Mouse (Mus musculus): ENCODE results near the gene Chid1. TPM values are rescaled to one million over a fixed set of nuclear protein-coding genes. Genes with fewer than 3 reads are reported as not detected.

Chid1 gene
- polyA plus RNA-seq, 1 experiment = 89.4 TPM

- peak overlapping the region; percentile 97 for H3K4me3 ChIP-seq (ENCODE audit: control insufficient read depth, low read depth, low read length)
- TF ChIP-seq CTCF (IDR thresholded peaks at IDR 0.05; ENCODE audit: control insufficient read depth, insufficient read depth, insufficient replicate concordance, low read depth, low read length) (no peak), POLR2A (IDR thresholded peaks at IDR 0.05; ENCODE audit: control insufficient read depth, low read depth, low read length) (no peak)
- no peaks in the 10 kb centered on the region for H3K36me3 ChIP-seq (ENCODE audit: control insufficient read depth, insufficient read depth, low read length)
- H3K4me1 ChIP-seq (ENCODE audit: control insufficient read depth, insufficient read depth, low read length) = peaks cover 11% of the 10 kb centered on the region
- H3K27ac ChIP-seq (ENCODE audit: control insufficient read depth, insufficient read depth, low read depth, low read length) = peak overlapping the region; percentile 90
- H3K27me3 ChIP-seq (ENCODE audit: control insufficient read depth, insufficient read depth, low read length) = no peaks in the 10 kb centered on the region
Observed at GRCm38 (mm10) chr7:141540312-141541081, 840 bp upstream of the Chid1 start.

GRCm38 (mm10) chr7:141538852-141539555, 653 bp downstream of the Chid1 start:
- H3K36me3 ChIP-seq (ENCODE audit: control insufficient read depth, insufficient read depth, low read length) = no peaks in the 10 kb centered on the region
- H3K27ac ChIP-seq (ENCODE audit: control insufficient read depth, insufficient read depth, low read depth, low read length) = peak overlapping the region; percentile 90
- peak overlapping the region; percentile 97 for H3K4me3 ChIP-seq (ENCODE audit: control insufficient read depth, low read depth, low read length)
- H3K27me3 ChIP-seq (ENCODE audit: control insufficient read depth, insufficient read depth, low read length) = no peaks in the 10 kb centered on the region
- no peak for TF ChIP-seq CTCF (IDR thresholded peaks at IDR 0.05; ENCODE audit: control insufficient read depth, insufficient read depth, insufficient replicate concordance, low read depth, low read length)
- peaks cover 11% of the 10 kb centered on the region for H3K4me1 ChIP-seq (ENCODE audit: control insufficient read depth, insufficient read depth, low read length)

GRCm38 (mm10) chr7:141535570-141535969, 4.1 kb downstream of the Chid1 start:
- no peak for TF ChIP-seq POLR2A (IDR thresholded peaks at IDR 0.05; ENCODE audit: control insufficient read depth, low read depth, low read length)
- TF ChIP-seq CTCF (IDR thresholded peaks at IDR 0.05; ENCODE audit: control insufficient read depth, insufficient read depth, insufficient replicate concordance, low read depth, low read length) = no peak
- no peaks in the 10 kb centered on the region for H3K36me3 ChIP-seq (ENCODE audit: control insufficient read depth, insufficient read depth, low read length)
- H3K4me3 ChIP-seq (ENCODE audit: control insufficient read depth, low read depth, low read length) = no peak overlapping the region
- peaks cover 8% of the 10 kb centered on the region for H3K4me1 ChIP-seq (ENCODE audit: control insufficient read depth, insufficient read depth, low read length)
- H3K27me3 ChIP-seq (ENCODE audit: control insufficient read depth, insufficient read depth, low read length) = no peaks in the 10 kb centered on the region
- no peak overlapping the region for H3K27ac ChIP-seq (ENCODE audit: control insufficient read depth, insufficient read depth, low read depth, low read length)

GRCm38 (mm10) chr7:141525580-141525925, 14.1 kb downstream of the Chid1 start:
- H3K4me1 ChIP-seq (ENCODE audit: control insufficient read depth, insufficient read depth, low read length) = no peaks in the 10 kb centered on the region
- no peak for TF ChIP-seq CTCF (IDR thresholded peaks at IDR 0.05; ENCODE audit: control insufficient read depth, insufficient read depth, insufficient replicate concordance, low read depth, low read length)
- no peak for TF ChIP-seq POLR2A (IDR thresholded peaks at IDR 0.05; ENCODE audit: control insufficient read depth, low read depth, low read length)
- H3K27me3 ChIP-seq (ENCODE audit: control insufficient read depth, insufficient read depth, low read length) = no peaks in the 10 kb centered on the region
- peaks cover 2% of the 10 kb centered on the region; the same call in 1 of the 2 replicates for H3K36me3 ChIP-seq (ENCODE audit: control insufficient read depth, insufficient read depth, low read length)
- H3K4me3 ChIP-seq (ENCODE audit: control insufficient read depth, low read depth, low read length) = no peak overlapping the region
- no peak overlapping the region for H3K27ac ChIP-seq (ENCODE audit: control insufficient read depth, insufficient read depth, low read depth, low read length)

- H3K36me3 ChIP-seq (ENCODE audit: control insufficient read depth, insufficient read depth, low read length) = peaks cover 2% of the 10 kb centered on the region; the same call in 1 of the 2 replicates
- no peak overlapping the region for H3K4me3 ChIP-seq (ENCODE audit: control insufficient read depth, low read depth, low read length)
- H3K4me1 ChIP-seq (ENCODE audit: control insufficient read depth, insufficient read depth, low read length) = no peaks in the 10 kb centered on the region
- TF ChIP-seq POLR2A (IDR thresholded peaks at IDR 0.05; ENCODE audit: control insufficient read depth, low read depth, low read length) (no peak), CTCF (IDR thresholded peaks at IDR 0.05; ENCODE audit: control insufficient read depth, insufficient read depth, insufficient replicate concordance, low read depth, low read length) (peak; percentile 44; the same call in 1 of the 2 replicates)
- H3K27ac ChIP-seq (ENCODE audit: control insufficient read depth, insufficient read depth, low read depth, low read length) = no peak overlapping the region
- H3K27me3 ChIP-seq (ENCODE audit: control insufficient read depth, insufficient read depth, low read length) = no peaks in the 10 kb centered on the region
Observed at GRCm38 (mm10) chr7:141524760-141525579, 14.7 kb downstream of the Chid1 start.

GRCm38 (mm10) chr7:141524271-141524670, 15.4 kb downstream of the Chid1 start:
- H3K36me3 ChIP-seq (ENCODE audit: control insufficient read depth, insufficient read depth, low read length) = peaks cover 2% of the 10 kb centered on the region; the same call in 1 of the 2 replicates
- TF ChIP-seq POLR2A (IDR thresholded peaks at IDR 0.05; ENCODE audit: control insufficient read depth, low read depth, low read length) (no peak), CTCF (IDR thresholded peaks at IDR 0.05; ENCODE audit: control insufficient read depth, insufficient read depth, insufficient replicate concordance, low read depth, low read length) (no peak)
- H3K27me3 ChIP-seq (ENCODE audit: control insufficient read depth, insufficient read depth, low read length) = no peaks in the 10 kb centered on the region
- no peaks in the 10 kb centered on the region for H3K4me1 ChIP-seq (ENCODE audit: control insufficient read depth, insufficient read depth, low read length)
- H3K27ac ChIP-seq (ENCODE audit: control insufficient read depth, insufficient read depth, low read depth, low read length) = no peak overlapping the region
- H3K4me3 ChIP-seq (ENCODE audit: control insufficient read depth, low read depth, low read length) = no peak overlapping the region

GRCm38 (mm10) chr7:141523007-141523406, 16.6 kb downstream of the Chid1 start:
- H3K27ac ChIP-seq (ENCODE audit: control insufficient read depth, insufficient read depth, low read depth, low read length) = no peak overlapping the region
- H3K4me3 ChIP-seq (ENCODE audit: control insufficient read depth, low read depth, low read length) = no peak overlapping the region
- TF ChIP-seq POLR2A (IDR thresholded peaks at IDR 0.05; ENCODE audit: control insufficient read depth, low read depth, low read length) (no peak), CTCF (IDR thresholded peaks at IDR 0.05; ENCODE audit: control insufficient read depth, insufficient read depth, insufficient replicate concordance, low read depth, low read length) (no peak)
- no peaks in the 10 kb centered on the region; the same call in 1 of the 2 replicates for H3K36me3 ChIP-seq (ENCODE audit: control insufficient read depth, insufficient read depth, low read length)
- H3K27me3 ChIP-seq (ENCODE audit: control insufficient read depth, insufficient read depth, low read length) = no peaks in the 10 kb centered on the region
- no peaks in the 10 kb centered on the region for H3K4me1 ChIP-seq (ENCODE audit: control insufficient read depth, insufficient read depth, low read length)

Data from testis, adult 2 months (tissue).